Mouse (Mus musculus): ENCODE data around the gene Cavin2.
A peak's percentile ranks its signal among the peaks of the same experiment; 100 is the strongest.

Gene Cavin2

DNA sequence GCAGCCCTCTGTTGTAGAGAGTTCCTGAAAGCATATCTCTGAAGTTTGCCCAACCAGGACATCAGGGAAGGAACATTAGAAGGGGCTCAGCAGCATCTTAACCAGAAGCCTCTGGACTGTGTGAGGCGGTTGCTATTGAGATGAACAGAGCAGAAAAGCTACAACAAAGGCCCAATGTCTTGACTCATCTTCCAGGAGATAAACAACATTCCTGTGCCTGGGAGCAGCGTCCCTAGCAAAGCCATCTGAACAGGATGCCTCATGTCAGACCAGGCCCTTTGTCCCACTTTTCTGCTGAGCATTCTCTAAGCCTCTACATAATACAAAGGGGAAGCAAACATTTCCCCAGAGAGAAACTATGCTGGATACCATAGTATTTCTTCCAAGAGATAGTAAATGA is 26.6 kb downstream of the Cavin2 start:
- no peak for DNase-seq (ENCODE audit: low read depth)

DNA sequence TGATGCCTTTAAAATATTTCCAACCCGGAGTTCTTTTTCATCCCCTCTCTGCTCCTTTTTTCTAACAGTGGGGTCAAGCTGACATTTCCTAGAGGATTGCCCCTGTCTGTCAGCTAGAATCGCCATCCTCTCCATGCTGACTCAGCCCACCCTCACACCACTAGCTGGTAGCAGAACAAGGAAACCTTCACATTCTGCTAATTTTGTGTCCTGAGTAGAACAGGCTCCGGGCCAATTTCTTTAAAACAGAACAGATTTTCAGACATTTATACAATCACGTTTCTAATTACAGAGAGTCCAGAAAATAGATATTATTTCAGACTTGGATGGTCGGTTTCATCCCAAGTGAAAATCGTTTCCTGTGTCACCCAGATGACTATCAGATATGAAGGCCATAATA is 34.6 kb downstream of the Cavin2 start:
- DNase-seq (ENCODE audit: low read depth), result no peak

DNA sequence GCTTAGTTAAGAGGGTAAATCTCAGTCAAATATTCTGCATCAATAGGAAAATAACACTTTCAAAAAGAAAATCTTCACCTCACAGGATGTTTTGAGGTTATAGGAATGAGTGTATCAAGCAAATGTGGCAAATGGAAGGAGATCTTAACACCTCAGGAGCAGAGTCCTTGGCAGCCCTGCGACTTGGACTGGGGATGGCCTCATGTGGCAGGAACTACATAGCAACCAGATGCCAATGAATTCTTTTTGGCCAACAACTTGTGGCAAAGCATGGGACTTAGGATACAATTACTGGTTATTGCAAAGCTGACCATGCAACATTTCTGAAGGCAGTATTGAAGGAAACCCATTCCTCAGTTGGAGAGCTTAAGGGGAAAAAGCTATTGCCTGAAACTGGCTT is 39.6 kb downstream of the Cavin2 start:
- DNase-seq (ENCODE audit: low read depth), result no peak

DNA sequence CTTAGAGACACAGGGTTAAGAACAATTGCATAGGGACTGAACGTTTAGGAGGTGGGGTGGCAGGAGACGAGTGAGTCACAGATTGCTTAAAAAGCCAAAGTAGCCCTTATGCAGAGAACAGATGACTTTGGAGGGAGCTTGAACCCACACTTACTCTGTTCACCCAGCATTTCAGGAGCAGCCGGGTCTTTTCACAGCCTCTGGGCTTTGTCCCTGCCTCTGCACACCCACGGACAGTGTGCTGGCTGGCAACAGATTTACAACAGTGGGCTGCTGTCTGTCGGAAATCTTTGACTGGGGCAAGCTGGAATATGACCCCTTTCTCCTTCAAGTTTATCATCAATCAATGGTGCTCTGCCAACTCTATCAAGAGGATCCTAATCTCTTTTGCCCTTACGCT is 44.1 kb downstream of the Cavin2 start:
- DNase-seq (ENCODE audit: low read depth), result peak; percentile 22

DNA sequence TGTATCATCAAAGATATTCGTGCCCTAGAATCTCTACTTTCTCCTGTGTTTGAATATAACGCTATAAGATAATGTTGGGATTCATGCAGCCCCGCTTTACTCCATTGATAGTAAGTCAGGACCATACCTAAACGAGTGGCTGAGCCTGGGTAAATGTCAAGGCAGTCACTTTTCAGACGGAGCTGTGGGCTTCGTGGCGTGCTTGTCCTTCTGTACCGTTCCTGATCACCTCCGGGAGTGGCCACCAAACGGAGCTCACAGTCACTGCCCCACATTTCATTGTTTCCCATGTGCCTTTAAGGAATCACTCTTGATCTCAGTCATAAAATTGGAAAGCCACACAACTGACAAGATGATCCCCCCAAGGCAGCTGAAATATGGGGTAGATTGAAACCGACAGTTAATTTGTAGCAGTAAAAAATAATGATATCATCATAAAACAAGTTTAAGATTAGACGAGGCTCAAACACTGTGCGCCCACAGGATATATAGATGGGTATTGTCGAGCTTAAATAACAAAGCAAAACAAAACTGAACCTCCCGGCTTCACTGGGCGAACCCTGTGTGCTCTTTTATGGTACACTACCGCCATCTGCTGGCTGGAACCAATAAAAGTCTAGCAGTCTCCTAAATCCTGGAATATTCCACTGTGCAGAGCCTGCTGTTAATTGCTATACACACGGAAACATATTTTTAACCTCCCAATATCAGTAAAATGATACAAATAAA is 44.8 kb downstream of the Cavin2 start:
- peak; percentile 96 for DNase-seq (ENCODE audit: low read depth)

DNA sequence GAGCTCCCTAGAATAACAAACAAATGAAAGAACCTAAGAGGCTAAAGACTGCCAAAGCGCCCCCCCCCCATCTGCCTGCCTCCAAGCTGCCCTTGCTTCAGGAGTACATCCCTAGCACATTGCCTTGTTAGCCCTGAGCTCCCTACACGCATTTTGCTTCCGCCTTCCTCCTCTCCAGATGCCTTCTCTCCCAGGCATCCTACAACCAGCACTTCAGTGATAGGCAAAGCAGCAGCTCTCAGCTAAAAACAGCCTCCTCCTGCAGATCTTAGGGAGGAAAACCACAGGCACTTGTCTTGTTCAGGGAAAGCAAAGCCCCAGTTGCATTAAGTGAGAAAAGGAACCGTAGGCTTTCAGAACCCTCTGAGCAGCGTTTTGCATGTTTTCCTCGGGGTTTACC is 45.4 kb downstream of the Cavin2 start:
- no peak for DNase-seq (ENCODE audit: low read depth)

DNA sequence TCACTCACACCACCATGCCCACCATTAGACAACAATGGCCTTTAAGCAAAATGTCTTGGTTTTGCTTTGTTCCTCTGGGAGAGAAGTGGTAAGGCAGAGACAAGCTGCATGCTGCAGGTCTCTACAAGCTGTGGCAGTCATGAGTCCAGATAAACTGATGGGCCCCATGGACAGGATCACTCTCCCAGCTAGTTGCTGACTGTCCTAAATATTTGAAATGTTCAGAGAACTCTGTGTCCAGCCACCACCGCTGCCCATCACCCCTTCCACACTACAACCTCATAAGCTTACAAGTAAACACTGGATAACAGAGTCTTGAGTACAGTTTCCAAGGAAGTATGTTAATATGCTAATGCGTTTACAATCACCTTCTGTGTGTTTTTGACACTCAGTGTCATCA is 46.2 kb downstream of the Cavin2 start:
- DNase-seq (ENCODE audit: low read depth), result no peak

DNA sequence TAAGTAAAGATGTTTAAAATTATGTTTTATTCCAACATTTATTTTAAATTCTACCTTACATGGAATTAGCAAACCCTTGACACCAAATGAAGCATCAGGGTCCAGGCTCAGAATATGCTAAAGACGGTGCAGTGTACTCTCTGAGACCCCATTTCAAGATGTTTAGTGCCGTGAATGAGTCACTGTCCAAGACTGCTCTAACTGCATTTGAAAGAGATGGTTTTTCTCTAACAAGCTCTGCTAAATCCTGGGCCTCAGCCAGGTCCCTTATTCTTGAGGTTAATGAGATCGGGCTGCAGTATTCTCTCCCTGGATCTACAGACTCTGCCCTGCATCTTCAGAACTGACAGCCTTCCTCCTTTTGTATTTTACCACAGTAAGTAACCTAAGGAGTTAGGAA is 55.2 kb downstream of the Cavin2 start:
- no peak for DNase-seq (ENCODE audit: low read depth)

DNA sequence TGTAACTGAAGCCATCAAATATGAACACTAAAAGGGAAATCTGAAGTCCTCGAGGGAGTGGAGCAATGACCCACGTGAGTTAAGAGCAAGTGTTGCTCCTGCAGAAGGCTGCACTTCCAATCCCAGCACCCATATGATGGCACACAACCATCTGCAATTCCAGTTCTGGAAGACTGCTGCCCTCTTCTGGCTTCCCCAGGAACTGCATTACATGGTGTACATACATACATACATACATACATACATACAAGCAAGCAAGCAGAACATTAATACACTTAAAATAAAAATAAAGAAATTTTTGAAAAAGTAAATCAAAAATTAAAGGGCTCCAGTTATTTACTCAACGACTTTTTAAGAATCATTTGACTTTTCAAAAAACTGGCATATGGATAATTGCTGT is 58.7 kb downstream of the Cavin2 start:
- peak; percentile 40 for DNase-seq (ENCODE audit: low read depth)

DNA sequence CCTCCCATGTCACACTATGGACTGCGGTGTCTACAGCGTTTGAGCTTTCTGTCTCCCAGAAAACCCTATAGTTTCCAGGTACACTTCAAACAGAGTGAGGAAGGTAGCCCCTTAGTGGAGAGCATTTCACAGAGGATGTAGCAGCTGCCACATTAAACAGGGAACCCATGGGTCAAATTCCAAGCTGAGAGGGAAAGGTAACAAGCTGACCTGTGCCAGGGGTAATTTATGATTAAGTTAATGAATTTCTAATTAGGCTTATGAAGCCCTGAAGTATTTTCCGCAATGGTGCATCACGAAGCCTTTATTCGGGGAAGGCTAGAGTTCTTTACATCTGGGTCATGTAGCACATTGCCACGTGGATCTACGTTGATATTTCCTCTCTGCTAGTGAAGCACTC is 59.7 kb downstream of the Cavin2 start:
- no peak for DNase-seq (ENCODE audit: low read depth)

DNA sequence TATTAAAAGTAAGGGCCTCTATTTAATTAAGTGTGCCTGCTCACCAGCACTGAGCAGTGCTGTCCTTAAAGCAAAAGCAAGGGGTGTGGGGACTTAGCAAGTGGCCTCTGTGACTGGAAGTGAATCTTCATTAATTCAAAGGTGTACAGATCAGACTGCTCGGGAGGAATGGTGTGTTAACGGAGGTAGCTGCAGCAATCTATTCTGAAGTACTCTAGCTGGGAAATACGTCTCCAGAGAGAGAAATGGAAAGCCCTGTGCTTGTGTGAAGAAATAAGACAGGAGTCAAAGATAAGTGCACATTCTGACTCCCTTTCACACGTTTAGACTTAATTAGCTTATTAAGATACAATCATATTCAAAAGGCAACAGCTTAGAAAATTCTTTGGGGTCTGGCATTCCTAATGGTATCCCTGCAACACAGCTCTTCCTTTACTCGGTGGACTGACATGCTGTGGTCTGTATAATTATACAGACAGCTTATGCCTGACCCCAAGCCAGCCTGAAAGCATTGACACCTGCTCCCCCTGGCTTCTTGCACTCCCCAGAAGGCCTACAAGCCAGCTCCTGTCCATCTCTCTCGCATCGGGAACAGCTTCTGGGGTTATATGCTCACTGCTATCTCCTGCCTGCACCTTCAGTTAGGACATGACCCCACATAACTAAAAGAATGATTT is 60.5 kb downstream of the Cavin2 start:
- DNase-seq (ENCODE audit: low read depth), result no peak
